Mouse (Mus musculus) heart, embryonic 15.5 days (tissue): ENCODE measurements at regions not wholly inside any gene's neighbourhood (a gene's known extent, or its start where the extent isn't known, plus 50 kb on each side); places are given as distances from the start of the nearest gene placed in this dataset.

Experiments used
- ATAC-seq: fragments of 200-750 bp; cut with Nextera tagmentation; replicated peaks from 2 replicates; pipeline ENCODE4 v1.8.0; 2017; ENCODE audit warnings: low read depth, moderate TSS enrichment; ENCODE audit not compliant: insufficient number of reproducible peaks, insufficient read depth, low FRiP score
- H3K27ac ChIP-seq: fragments of 300-500 bp; sonication (generic); 2 replicates; pipeline ENCODE4 v1.5.1; 2015; ENCODE audit warnings: mild to moderate bottlenecking, inconsistent platforms
- H3K27me3 ChIP-seq: fragments of 300-500 bp; sonication (generic); 2 replicates; pipeline ENCODE4 v1.6.1; 2015; ENCODE audit warnings: inconsistent platforms
- H3K36me3 ChIP-seq: fragments of 300-500 bp; sonication (generic); 2 replicates; pipeline ENCODE4 v1.6.1; 2015; ENCODE audit warnings: mild to moderate bottlenecking, inconsistent platforms
- H3K4me1 ChIP-seq: fragments of 300-500 bp; sonication (generic); replicated peaks from 2 replicates; pipeline ENCODE4 v1.6.1; 2015; ENCODE audit warnings: inconsistent platforms
- H3K4me2 ChIP-seq: fragments of 300-500 bp; sonication (generic); 2 replicates; pipeline ENCODE4 v1.6.1; 2015; ENCODE audit warnings: inconsistent platforms, mild to moderate bottlenecking, moderate library complexity
- H3K4me3 ChIP-seq: fragments of 300-500 bp; sonication (generic); 2 replicates; pipeline ENCODE4 v1.5.1; 2015; ENCODE audit warnings: mild to moderate bottlenecking, inconsistent platforms
- H3K9ac ChIP-seq: fragments of 300-500 bp; sonication (generic); 2 replicates; pipeline ENCODE4 v1.6.1; 2015; ENCODE audit warnings: mild to moderate bottlenecking, inconsistent platforms
- H3K9me3 ChIP-seq: fragments of 300-500 bp; sonication (generic); replicated peaks from 2 replicates; pipeline ENCODE4 v1.6.1; 2016; ENCODE audit warnings: inconsistent platforms
- WGBS: fragments of 180-500 bp; shearing (Covaris S2); methylation state at CpG from one replicate; pipeline ENCODE4 v1.1.7; 2015; ENCODE audit warnings: mixed read lengths; 5-methylcytosine and 5-hydroxymethylcytosine counted together

DNA sequence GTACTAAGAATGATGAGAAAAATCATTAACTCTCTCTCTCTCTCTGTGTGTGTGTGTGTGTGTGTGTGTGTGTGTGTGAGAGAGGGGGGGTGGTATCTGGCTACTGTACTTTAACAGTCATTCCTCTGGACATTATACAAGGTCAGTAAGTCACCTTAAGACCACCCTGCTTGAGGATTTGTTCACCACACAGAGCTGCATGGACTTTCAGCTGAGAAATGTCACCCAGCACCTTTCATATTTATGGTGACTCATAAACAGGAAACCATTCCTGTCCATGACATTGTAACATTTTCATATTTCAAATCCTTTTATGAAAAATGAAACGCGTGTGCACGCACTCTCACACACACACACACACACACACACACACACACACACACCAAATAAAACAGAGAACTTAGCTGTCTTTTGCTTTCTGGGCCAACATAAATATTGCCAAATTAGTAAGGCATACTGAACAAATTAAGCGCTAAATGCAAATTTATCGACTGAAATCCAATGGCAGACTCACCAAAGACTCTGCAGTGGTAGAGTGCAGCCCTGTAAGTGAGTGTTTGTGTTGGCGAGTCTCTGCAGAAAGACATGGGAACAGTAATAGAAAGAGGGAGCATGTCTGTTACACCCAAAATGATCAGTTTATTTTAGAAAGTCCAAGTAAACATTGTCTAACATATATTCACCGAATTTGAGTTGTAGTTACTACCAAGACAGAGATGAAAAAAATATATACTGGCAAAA lies 277.7 kb downstream of the Osr1 start:
- H3K4me2 ChIP-seq, result no peak overlapping the region
- H3K27me3 ChIP-seq, result no peaks in the 10 kb centered on the region
- H3K9me3 ChIP-seq, result no peaks in the 10 kb centered on the region
- no peaks in the 10 kb centered on the region for H3K36me3 ChIP-seq
- H3K9ac ChIP-seq, result no peak overlapping the region
- no peak overlapping the region for H3K4me3 ChIP-seq
- ATAC-seq, result no peak
- no peaks in the 10 kb centered on the region for H3K4me1 ChIP-seq
- H3K27ac ChIP-seq, result no peak overlapping the region
- 67% methylated on average over 7 of the region's 7 CpGs for WGBS

DNA sequence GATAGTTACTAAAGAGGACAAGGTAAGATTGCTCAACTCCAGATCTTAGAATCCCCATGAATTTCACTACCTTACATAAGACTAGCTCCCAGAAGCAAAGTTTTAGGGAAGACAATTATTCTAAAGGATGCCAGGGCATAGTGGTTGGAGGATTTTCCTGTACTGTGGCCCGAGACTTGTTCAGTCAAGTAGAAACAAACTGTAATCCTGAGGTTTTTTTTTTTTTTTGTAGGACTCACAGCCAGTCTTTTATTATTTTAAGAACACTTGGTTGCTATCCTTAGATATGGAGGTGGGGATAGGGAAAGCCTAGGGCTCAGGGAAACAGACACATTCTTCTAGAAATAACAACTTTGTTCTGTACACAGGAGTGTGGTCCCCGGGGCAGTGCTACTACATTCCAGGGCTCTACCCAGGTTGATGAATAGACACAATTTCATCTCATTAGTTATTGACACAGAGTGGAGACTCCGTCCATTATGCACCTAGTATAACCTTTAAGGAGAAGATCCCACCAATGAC lies 285.6 kb downstream of the Osr1 start:
- Histone ChIP-seq H3K4me2 (no peak overlapping the region), H3K4me3 (no peak overlapping the region), H3K27ac (no peak overlapping the region), H3K27me3 (no peaks in the 10 kb centered on the region), H3K9me3 (no peaks in the 10 kb centered on the region), H3K36me3 (no peaks in the 10 kb centered on the region), H3K9ac (no peak overlapping the region), H3K4me1 (no peaks in the 10 kb centered on the region)
- WGBS, result 71% methylated on average over 3 of the region's 3 CpGs
- no peak for ATAC-seq

DNA sequence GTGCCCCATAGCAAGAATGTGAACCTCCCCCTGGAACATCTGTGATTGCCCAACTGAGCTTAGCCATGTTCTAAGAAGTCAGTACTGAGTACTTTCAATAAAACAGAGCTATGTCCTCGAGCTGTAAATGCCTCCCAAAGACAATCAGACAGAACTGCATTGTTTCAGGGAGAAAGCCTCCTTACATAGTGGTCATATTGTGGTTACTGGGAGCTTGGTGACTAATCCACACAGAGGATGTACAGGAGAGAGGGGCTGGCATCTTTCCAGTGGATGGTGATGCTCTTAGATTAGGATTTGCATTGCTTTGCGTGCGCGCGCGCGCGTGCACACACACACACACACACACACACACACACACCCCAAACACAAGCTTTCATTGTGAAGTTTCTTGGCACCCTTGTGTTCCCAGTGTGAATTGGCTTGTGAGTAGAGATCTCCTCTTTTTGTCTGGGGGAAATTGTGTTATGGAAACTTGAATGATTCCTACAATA lies 286.3 kb downstream of the Osr1 start:
- Histone ChIP-seq H3K27me3 (no peaks in the 10 kb centered on the region), H3K4me3 (no peak overlapping the region), H3K4me1 (no peaks in the 10 kb centered on the region), H3K4me2 (no peak overlapping the region), H3K27ac (no peak overlapping the region), H3K36me3 (no peaks in the 10 kb centered on the region), H3K9ac (no peak overlapping the region), H3K9me3 (no peaks in the 10 kb centered on the region)
- ATAC-seq, result no peak
- 90% methylated on average over 8 of the region's 8 CpGs for WGBS

DNA sequence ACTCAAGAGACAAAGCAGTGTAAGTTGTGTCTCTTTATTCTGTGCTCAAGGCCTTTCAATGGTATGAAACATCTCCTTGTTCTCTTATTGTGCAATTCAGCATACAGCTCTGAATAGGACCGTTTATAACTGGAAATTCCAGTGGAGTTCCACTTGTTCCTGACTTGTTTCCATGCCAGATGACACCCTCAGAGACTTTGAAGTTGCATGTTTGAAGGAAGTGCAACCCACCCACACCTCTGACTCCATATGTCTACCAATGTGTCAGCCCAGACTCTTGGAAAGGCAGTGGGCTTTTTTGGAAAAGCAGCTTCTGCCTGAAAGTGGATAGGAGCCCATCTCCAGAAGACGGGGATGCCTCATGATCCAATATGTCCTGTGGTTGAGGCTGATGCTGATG lies 288.1 kb downstream of the Osr1 start:
- Histone ChIP-seq H3K4me2 (no peak overlapping the region), H3K27ac (no peak overlapping the region), H3K9me3 (no peaks in the 10 kb centered on the region), H3K9ac (no peak overlapping the region), H3K27me3 (no peaks in the 10 kb centered on the region), H3K36me3 (no peaks in the 10 kb centered on the region), H3K4me3 (no peak overlapping the region), H3K4me1 (no peaks in the 10 kb centered on the region)
- WGBS, result 70% methylated on average over 2 of the region's 2 CpGs
- ATAC-seq, result no peak

DNA sequence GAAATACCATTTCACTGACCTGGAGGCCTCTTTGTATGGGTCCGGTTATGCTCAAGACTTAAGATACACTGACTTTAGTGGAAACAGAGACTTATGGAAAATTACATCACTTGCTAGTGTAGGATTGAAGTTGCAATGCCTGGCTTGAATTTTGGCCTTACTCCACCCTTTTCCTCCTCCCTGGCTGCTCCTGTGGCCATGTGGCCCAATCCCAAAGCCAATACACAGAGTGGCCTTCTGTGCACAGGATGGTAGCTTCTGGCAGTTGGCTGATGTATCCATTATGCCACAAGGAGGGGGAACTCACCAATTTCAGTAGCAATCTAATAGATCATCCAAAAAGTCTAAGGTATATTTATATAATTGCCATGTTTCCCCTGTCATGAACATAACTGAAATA lies 292.4 kb downstream of the Osr1 start:
- Histone ChIP-seq H3K9ac (no peak overlapping the region), H3K36me3 (no peaks in the 10 kb centered on the region), H3K9me3 (no peaks in the 10 kb centered on the region), H3K4me2 (no peak overlapping the region), H3K27me3 (no peaks in the 10 kb centered on the region), H3K4me3 (no peak overlapping the region), H3K27ac (no peak overlapping the region), H3K4me1 (no peaks in the 10 kb centered on the region)
- WGBS, result 91% methylated on average over 1 of the region's 1 CpGs
- ATAC-seq, result no peak

DNA sequence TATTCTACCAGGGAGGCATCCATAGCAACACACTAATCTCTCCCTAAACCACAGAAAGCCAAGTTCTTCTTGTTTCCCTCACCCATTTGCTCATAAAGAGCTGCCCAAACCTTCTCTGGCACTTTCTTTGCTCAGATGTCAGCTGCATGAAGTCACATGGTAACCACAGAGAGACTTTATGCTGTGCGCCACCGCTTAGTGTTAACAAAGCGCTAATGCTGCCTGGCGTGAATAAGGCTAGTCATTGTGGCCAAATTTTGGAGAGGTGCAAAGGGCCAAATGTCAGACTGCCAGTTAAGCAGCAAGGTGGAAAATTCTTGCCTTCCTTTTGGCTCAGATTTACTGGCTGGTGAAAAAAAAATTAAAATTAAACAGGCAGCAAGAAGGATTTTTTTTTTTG lies 302.3 kb downstream of the Osr1 start:
- no peak for ATAC-seq
- Histone ChIP-seq H3K36me3 (no peaks in the 10 kb centered on the region), H3K27ac (no peak overlapping the region), H3K4me2 (no peak overlapping the region), H3K27me3 (no peaks in the 10 kb centered on the region), H3K4me1 (no peaks in the 10 kb centered on the region), H3K9ac (no peak overlapping the region), H3K4me3 (no peak overlapping the region), H3K9me3 (no peaks in the 10 kb centered on the region)
- 92% methylated on average over 4 of the region's 4 CpGs for WGBS

DNA sequence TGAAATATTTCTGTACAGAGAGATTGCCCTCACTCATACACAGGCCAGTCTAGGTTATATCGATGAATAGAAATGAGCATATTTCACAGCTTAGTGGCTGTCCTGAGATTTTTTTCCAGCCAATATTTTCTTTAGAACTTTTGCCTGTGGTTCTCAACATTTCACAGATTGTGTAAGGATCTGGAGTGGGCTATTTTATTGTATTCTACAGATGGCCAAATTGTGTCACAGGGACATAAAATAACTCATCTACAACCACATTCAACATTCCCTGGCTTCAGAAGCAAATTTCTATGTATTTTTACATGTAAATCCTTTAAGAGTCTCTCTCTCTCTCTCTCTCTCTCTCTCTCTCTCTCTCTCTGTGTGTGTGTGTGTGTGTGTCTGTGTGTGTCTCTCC lies 303.3 kb downstream of the Osr1 start:
- no peak overlapping the region for H3K9ac ChIP-seq
- H3K4me1 ChIP-seq, result no peaks in the 10 kb centered on the region
- no peak for ATAC-seq
- 87% methylated on average over 1 of the region's 1 CpGs for WGBS
- H3K27me3 ChIP-seq, result no peaks in the 10 kb centered on the region
- no peak overlapping the region for H3K27ac ChIP-seq
- no peak overlapping the region for H3K4me2 ChIP-seq
- H3K4me3 ChIP-seq, result no peak overlapping the region
- no peaks in the 10 kb centered on the region for H3K36me3 ChIP-seq
- no peaks in the 10 kb centered on the region for H3K9me3 ChIP-seq

DNA sequence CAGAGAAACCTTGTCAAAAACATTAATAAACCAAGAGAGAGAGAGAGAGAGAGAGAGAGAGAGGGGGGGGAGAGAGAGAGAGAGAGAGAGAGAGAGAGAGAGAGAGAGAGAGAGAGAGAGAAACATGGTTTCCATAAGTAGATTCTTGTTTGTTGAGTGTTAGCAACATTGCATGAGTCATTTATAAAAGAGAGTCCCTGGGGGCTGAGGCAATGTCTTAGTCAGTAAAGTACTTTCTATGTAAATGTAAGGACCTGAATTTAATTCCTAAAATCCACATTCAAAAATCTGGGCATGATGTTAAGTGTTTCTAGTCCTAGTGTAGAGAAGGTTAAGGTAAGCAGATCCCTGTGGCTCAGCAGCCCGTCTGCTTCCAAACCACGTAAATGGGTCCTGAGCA lies 304.9 kb downstream of the Osr1 start:
- Histone ChIP-seq H3K4me2 (no peak overlapping the region), H3K36me3 (no peaks in the 10 kb centered on the region), H3K4me1 (no peaks in the 10 kb centered on the region), H3K4me3 (no peak overlapping the region), H3K27me3 (no peaks in the 10 kb centered on the region), H3K9ac (no peak overlapping the region), H3K27ac (no peak overlapping the region), H3K9me3 (no peaks in the 10 kb centered on the region)
- no peak for ATAC-seq
- WGBS, result 90% methylated on average over 2 of the region's 2 CpGs

DNA sequence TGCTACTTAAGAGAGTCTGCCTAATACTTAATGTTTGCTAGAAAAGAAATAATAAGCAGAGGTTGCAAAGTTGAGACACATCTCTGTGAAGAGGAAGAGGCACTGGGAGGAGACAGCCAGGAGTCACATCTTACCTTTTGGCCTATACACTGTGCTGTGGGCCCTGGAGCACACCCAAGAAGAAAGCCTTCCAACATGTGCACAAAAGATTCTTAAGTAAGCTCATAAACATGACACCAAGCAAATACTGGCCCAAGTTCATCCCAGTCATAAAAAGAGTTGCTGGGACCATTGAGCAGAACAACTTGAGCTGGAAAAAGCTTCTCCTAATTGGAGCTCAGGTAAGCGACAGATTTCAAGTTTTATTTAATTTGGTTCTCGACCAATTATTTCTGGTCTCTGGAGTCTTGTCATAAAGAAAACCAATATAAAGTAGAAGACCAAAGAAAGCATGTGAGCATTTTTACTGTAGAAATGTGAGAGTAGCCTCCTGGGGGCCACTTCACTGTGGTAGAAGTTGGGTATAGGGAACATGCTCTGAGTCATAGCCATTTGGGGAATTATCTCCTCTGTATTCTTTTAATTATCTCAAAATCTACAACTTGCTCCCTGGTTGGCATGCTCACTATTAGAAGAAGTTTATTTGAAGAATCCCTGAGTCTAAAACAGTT lies 312.2 kb downstream of the Osr1 start:
- Histone ChIP-seq H3K27ac (no peak overlapping the region), H3K9ac (no peak overlapping the region), H3K4me3 (no peak overlapping the region), H3K27me3 (no peaks in the 10 kb centered on the region), H3K36me3 (no peaks in the 10 kb centered on the region), H3K9me3 (no peaks in the 10 kb centered on the region), H3K4me1 (no peaks in the 10 kb centered on the region), H3K4me2 (no peak overlapping the region)
- 84% methylated on average over 2 of the region's 2 CpGs for WGBS
- ATAC-seq, result no peak

DNA sequence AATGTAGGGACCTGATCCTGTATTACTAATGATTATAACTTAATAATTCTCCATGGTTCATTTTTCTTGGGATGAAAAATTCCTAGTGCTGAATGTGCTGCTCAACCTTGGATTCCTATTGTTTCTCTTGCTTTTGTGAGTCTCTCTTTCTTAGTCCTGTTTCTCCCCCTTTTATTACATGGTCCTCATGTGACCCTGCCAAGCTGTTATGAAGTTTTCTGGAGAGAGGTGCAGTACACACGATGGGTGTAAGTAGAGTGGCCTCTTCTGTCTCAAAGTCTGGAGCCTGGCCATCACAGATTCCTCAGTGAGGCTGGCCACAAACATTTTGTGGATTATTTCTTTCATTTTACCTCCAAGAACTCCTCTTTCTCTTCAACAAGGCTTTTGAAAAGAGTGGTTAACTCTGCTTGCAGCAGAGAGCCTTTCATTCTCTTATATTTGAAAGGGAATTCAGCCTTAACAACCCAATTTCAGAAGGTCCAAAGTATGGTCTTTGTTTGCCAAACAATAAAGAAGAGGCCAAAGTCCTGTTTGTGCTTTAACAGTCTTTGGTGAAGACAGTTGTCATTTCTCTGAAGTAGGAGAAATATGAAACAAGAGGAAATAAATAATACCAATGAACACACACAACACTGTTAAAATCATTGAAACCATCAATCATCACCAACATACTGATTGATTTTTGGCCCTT lies 313.3 kb downstream of the Osr1 start:
- ATAC-seq, result no peak
- H3K9me3 ChIP-seq, result no peaks in the 10 kb centered on the region
- no peaks in the 10 kb centered on the region for H3K36me3 ChIP-seq
- H3K4me3 ChIP-seq, result no peak overlapping the region
- no peak overlapping the region for H3K9ac ChIP-seq
- 39% methylated on average over 1 of the region's 1 CpGs for WGBS
- H3K27me3 ChIP-seq, result no peaks in the 10 kb centered on the region
- no peak overlapping the region for H3K27ac ChIP-seq
- no peak overlapping the region for H3K4me2 ChIP-seq
- H3K4me1 ChIP-seq, result no peaks in the 10 kb centered on the region

DNA sequence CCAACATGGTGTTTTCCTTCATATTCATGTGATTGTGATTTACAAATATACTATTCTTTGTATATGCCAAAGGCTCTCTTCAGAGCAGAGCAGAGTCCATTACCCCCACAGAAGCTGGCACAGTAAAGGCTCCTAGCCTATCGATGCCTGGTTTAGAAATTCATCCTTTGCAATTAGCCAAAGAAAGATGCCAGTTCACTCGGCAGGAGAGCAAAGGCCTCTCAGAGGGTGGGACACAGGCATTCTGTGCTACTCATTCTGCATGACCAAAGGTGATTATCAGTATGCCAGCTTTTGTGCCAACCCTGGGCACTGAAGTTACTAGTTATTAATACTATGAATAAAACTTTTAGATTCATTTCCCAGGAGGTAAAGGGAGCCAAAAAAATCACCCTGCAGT lies 324.6 kb downstream of the Osr1 start:
- Histone ChIP-seq H3K36me3 (no peaks in the 10 kb centered on the region), H3K4me3 (no peak overlapping the region), H3K4me1 (peaks cover 8% of the 10 kb centered on the region), H3K9me3 (no peaks in the 10 kb centered on the region), H3K4me2 (no peak overlapping the region), H3K9ac (no peak overlapping the region), H3K27ac (no peak overlapping the region), H3K27me3 (no peaks in the 10 kb centered on the region)
- WGBS, result 84% methylated on average over 2 of the region's 2 CpGs
- ATAC-seq, result no peak
